Mouse (Mus musculus) ES-Bruce4 (cell line): ENCODE results near the gene Srl. TPM values are rescaled to one million over a fixed set of nuclear protein-coding genes. Genes with fewer than 3 reads are reported as not detected.

Experiments
- H3K27ac ChIP-seq: 2 replicates; pipeline ENCODE4 v1.5.1; 2012; ENCODE audit warnings: low read length, inconsistent platforms; ENCODE audit not compliant: insufficient read depth
- H3K27me3 ChIP-seq: 2 replicates; pipeline ENCODE4 v1.6.1; 2012; ENCODE audit warnings: mild to moderate bottlenecking, low read length, inconsistent platforms; ENCODE audit not compliant: control insufficient read depth, poor library complexity, insufficient read depth, severe bottlenecking
- H3K36me3 ChIP-seq: 2 replicates; pipeline ENCODE4 v1.6.1; 2012; ENCODE audit warnings: inconsistent platforms, mild to moderate bottlenecking, low read length, moderate library complexity; ENCODE audit not compliant: control insufficient read depth, poor library complexity, insufficient read depth, severe bottlenecking
- H3K4me1 ChIP-seq: one replicate; pipeline ENCODE4 v1.8.1; 2011; ENCODE audit warnings: low read length; ENCODE audit not compliant: control insufficient read depth, insufficient read depth
- H3K4me3 ChIP-seq: 2 replicates; pipeline ENCODE4 v1.5.1; 2011; ENCODE audit warnings: low read depth, mild to moderate bottlenecking, low read length
- H3K9ac ChIP-seq: 2 replicates; pipeline ENCODE4 v1.6.1; 2012; ENCODE audit warnings: low read depth, mild to moderate bottlenecking, inconsistent platforms; ENCODE audit not compliant: poor library complexity, severe bottlenecking
- H3K9me3 ChIP-seq: replicated peaks from 2 replicates; pipeline ENCODE4 v1.6.1; 2012; ENCODE audit warnings: mild to moderate bottlenecking, low read length, inconsistent platforms; ENCODE audit not compliant: control insufficient read depth, poor library complexity, insufficient read depth, severe bottlenecking
- CTCF ChIP-seq: IDR thresholded peaks from one replicate; pipeline ENCODE4 v1.8.1; 2011; ENCODE audit warnings: low read depth, low read length
- EP300 ChIP-seq: IDR thresholded peaks from 2 replicates; pipeline ENCODE4 v1.6.1; 2011; ENCODE audit warnings: low read depth, low read length; ENCODE audit not compliant: insufficient read depth
- POLR2A ChIP-seq: IDR thresholded peaks from one replicate; pipeline ENCODE4 v1.8.1; 2011; ENCODE audit warnings: low read length; ENCODE audit not compliant: insufficient read depth
- polyA plus RNA-seq: library from polyadenylated mRNA; stranded (reverse); fragments of >200 nt; gene quantifications from 2 replicates; pipeline ENCODE4 v1.2.4, GENCODE M21; 2011; ENCODE audit warnings: low read depth; ENCODE audit not compliant: missing spikeins, insufficient read depth, insufficient read length

Gene Srl
- polyA plus RNA-seq, 1 experiment: 30.0 TPM

DNA sequence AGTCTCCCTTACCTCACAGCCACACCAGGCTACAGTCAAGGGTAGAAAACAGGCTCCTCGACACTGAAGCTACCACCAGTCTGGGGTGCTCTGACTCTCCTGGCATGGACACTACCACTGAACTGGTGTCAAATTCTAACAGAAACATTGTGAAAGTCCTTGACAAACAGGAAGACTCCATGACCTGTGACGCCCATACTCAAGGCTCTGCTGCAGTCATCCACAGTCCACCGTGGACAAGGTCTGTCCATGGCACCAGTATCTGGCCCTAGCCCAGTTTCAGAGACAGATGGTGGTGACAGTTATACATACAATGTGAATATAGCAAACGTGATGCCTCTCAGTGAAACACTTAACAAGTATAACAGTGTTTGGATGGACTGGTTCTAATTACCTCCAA lies 109.8 kb downstream of the Srl start:
- Histone ChIP-seq H3K4me3 (no peak overlapping the region), H3K4me1 (no peaks in the 10 kb centered on the region), H3K27me3 (no peaks in the 10 kb centered on the region), H3K9me3 (no peaks in the 10 kb centered on the region), H3K9ac (no peak overlapping the region), H3K36me3 (no peaks in the 10 kb centered on the region), H3K27ac (no peak overlapping the region)
- TF ChIP-seq POLR2A (no peak), CTCF (no peak), EP300 (no peak)

DNA sequence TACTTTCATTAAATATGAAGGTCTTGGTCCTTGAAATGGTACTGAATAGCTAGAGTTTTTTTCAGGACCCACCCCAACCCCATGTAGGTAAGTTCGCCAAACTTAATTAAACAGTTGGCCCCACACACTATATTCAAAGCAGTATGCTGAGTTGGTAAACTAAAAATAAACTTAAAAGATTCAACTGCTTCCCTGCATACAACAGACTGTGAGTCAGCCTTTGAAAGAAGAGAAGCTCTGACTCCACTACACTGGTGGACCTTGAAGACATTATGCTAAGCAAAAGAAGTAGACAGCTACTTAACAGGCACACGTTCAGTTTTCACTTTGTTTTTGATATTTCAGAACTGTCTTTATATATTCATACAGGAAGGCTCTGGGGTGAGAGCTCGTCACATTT lies 110.6 kb downstream of the Srl start:
- Histone ChIP-seq H3K27ac (no peak overlapping the region), H3K36me3 (no peaks in the 10 kb centered on the region), H3K4me3 (no peak overlapping the region), H3K9me3 (no peaks in the 10 kb centered on the region), H3K4me1 (no peaks in the 10 kb centered on the region), H3K9ac (no peak overlapping the region), H3K27me3 (no peaks in the 10 kb centered on the region)
- TF ChIP-seq POLR2A: no peak
- TF ChIP-seq CTCF: no peak
- no peak for TF ChIP-seq EP300

DNA sequence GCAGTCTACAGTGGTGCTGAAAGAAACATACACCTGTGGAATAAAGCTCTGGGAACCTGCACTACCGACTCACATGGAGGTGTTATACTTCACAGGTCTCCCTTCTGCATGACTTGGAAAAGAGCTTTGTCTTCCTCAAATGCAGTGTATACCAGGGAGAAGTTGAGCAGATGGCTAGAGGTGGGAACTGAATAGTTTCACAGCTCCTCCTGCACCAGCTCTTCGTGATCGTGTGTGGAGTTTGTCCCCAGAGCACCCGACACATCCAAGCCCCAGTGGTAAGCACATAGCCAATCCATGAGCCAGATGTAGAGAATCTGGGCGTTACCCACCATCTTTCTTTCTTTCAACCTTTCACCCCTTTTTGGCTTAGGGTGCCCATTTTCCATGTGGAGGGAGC lies 111.4 kb downstream of the Srl start:
- H3K4me1 ChIP-seq: no peaks in the 10 kb centered on the region
- H3K4me3 ChIP-seq: no peak overlapping the region
- no peaks in the 10 kb centered on the region for H3K27me3 ChIP-seq
- H3K9ac ChIP-seq: no peak overlapping the region
- H3K9me3 ChIP-seq: no peaks in the 10 kb centered on the region
- no peak overlapping the region for H3K27ac ChIP-seq
- no peaks in the 10 kb centered on the region for H3K36me3 ChIP-seq
- no peak for TF ChIP-seq POLR2A
- no peak for TF ChIP-seq EP300
- no peak for TF ChIP-seq CTCF

Other genes with a start within 250 kb of the Srl start
- gene Adcy9, start 121.3 kb downstream of the Srl start, polyA plus RNA-seq: 1.8 and 1.9 TPM in 2 replicates
- 19.3 and 21.2 TPM in 2 replicates for gene Tfap4, start 18.0 kb upstream of the Srl start, polyA plus RNA-seq
- gene Glis2, start 52.9 kb upstream of the Srl start, polyA plus RNA-seq: 31.2 and 34.8 TPM in 2 replicates
- gene Pam16, start 83.2 kb upstream of the Srl start, polyA plus RNA-seq: 34.8 and 39.5 TPM in 2 replicates
- gene Vasn, start 98.1 kb upstream of the Srl start, polyA plus RNA-seq: 6.2 and 7.9 TPM in 2 replicates
- 55.8 and 55.9 TPM in 2 replicates for gene Dnaja3, start 98.2 kb upstream of the Srl start, polyA plus RNA-seq
- gene Coro7, start 138.0 kb upstream of the Srl start, polyA plus RNA-seq: 31.2 and 36.1 TPM in 2 replicates
- gene Nmral1, start 177.5 kb upstream of the Srl start, polyA plus RNA-seq: 15.6 and 15.7 TPM in 2 replicates
- 38.0 and 44.4 TPM in 2 replicates for gene Hmox2, start 184.5 kb upstream of the Srl start, polyA plus RNA-seq
- gene Cdip1, start 248.5 kb upstream of the Srl start, polyA plus RNA-seq: 46.5 and 50.5 TPM in 2 replicates